Mouse (Mus musculus): ENCODE results near the gene Sgip1.

GRCm38 (mm10) chr4:102741287-102741686, at the start of gene Sgip1:
- TF ChIP-seq CTCF (IDR thresholded peaks at IDR 0.05; ENCODE audit: insufficient read depth, low read length) (no peak), POLR2A (IDR thresholded peaks at IDR 0.05; ENCODE audit: borderline replicate concordance, extremely low read depth, low read depth, low read length) (no peak)
